Mouse (Mus musculus): ENCODE results near the gene Gm27021.

GRCm38 (mm10) chr8:120571561-120571960 is 96.3 kb downstream of the Gm27021 start:
- TF ChIP-seq POLR2A (IDR thresholded peaks at IDR 0.05; ENCODE audit: insufficient read depth, low read depth, low read length) (no peak), CTCF (IDR thresholded peaks at IDR 0.05; ENCODE audit: insufficient read depth, low read depth, low read length) (no peak)

Measured in olfactory bulb, adult 2 months (tissue).